Mouse (Mus musculus) myocyte (in vitro differentiated cells): ENCODE results near the gene Tfrc.

Experiments
- CEBPB ChIP-seq: IDR thresholded peaks from 2 replicates; pipeline ENCODE4 v1.6.1; 2011; ENCODE audit warnings: mild to moderate bottlenecking, moderate library complexity; ENCODE audit not compliant: poor library complexity, insufficient read depth, severe bottlenecking
- E2F4 ChIP-seq: IDR thresholded peaks from one replicate; pipeline ENCODE4 v1.6.1; 2011; ENCODE audit warnings: mild to moderate bottlenecking, control low read depth, moderate library complexity; ENCODE audit not compliant: insufficient read depth
- POLR2A ChIP-seq: IDR thresholded peaks from one replicate; pipeline ENCODE4 v1.6.1; 2011; ENCODE audit warnings: low read depth, mild to moderate bottlenecking, control low read depth, moderate library complexity; ENCODE audit not compliant: insufficient read length
- POLR2AphosphoS2 ChIP-seq: IDR thresholded peaks from one replicate; pipeline ENCODE4 v1.6.1; 2011; ENCODE audit warnings: low read depth, control low read depth; ENCODE audit not compliant: insufficient read length
- TCF3 ChIP-seq: IDR thresholded peaks from one replicate; pipeline ENCODE4 v1.6.1; 2011; ENCODE audit warnings: low read depth, control low read depth; ENCODE audit not compliant: insufficient read length

DNA sequence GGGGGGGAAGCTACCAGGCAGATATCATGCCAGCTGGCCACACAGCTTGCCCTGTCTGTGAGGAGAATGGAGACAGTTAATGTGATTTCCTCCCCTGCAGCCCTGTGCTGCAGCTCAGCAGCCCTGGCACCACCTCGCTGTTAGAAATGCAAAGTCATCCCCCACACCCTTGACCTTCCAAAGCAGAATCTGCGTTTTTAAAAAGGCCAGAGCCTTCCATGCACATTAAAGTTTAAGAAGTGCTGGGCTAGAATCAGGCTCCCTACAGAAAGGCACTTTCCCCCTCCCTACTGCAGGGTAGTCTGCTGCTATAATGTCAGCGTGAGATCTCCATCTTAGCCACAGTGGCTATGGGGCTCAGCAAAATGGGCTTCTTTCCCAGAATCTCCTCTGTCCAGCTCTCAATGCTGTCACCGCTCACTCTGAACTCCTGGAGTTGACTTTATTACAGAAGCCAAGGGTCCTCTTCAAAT, 10.8 kb upstream of the Tfrc start:
- TF ChIP-seq CEBPB (no peak), POLR2A (no peak), POLR2AphosphoS2 (no peak), TCF3 (no peak), E2F4 (no peak)
